Mouse (Mus musculus): ENCODE measurements around the gene Epyc. TPM values are rescaled to one million over a fixed set of nuclear protein-coding genes. Genes with fewer than 3 reads are reported as not detected.
"Not testable (repeated sequence)": the region's sequence is repeated elsewhere in the genome, so short reads cannot be mapped to it uniquely, and the experiment has no call there.

Gene Epyc
- polyA plus RNA-seq, 1 experiment from 2014 or later = 1.9 TPM

DNA sequence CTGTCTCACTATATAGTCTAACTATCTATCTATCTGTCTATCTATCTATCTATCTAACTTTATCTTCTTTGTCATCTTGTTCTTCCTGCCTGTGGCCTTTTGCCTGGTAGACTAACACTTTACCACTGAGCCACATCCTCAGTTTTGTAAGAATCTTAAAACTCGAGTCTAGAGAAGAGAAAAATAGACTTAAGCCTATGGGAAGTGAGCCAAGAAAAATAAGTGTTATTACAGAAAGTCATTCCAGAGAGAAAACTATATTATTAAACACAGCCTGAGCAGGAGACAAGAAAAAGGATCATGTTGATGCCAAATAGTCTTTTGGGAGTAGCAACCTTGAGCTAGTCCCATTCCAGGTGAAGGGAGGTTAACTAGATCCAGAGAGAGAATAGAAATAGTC lies 82.1 kb downstream of the Epyc start:
- H3K4me3 ChIP-seq (ENCODE audit: low read depth, low read length) = no peak overlapping the region
- no peak overlapping the region for H3K9ac ChIP-seq
- DNase-seq (peak; percentile 48), ATAC-seq (ENCODE audit: insufficient read depth) (no peak)
- 17% methylated on average over 1 of the region's 1 CpGs for WGBS
- H3K36me3 ChIP-seq (ENCODE audit: insufficient read depth) = no peaks in the 10 kb centered on the region
- H3K9me3 ChIP-seq (ENCODE audit: low read depth, low read length) = no peaks in the 10 kb centered on the region
- no peak for TF ChIP-seq CTCF (IDR thresholded peaks at IDR 0.05; ENCODE audit: low read depth)
- no peak overlapping the region for H3K27ac ChIP-seq (ENCODE audit: low read depth)
- H3K27me3 ChIP-seq (ENCODE audit: insufficient read depth, low read length) = no peaks in the 10 kb centered on the region
- H3K4me2 ChIP-seq = no peak overlapping the region
- H3K4me1 ChIP-seq (ENCODE audit: insufficient read depth) = no peaks in the 10 kb centered on the region

DNA sequence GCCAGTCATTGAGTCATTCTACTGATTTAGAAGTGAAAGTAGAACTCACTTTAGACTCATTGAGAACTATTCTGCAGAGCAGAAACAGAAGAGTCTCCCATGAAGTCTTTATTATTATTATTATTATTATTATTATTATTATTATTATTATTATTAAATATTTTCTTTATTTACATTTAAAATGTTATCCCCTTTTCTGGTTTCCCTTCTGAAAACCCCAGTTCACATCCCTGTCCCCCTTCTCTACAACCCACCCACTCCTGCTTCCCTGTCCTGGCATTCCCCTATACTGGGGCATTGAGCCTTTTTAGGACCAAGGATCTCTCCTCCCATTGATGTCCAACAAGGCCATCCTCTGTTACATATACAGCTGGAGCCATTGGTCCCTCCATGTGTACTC lies 82.8 kb downstream of the Epyc start, which contains the start of gene C030005K15Rik:
TSS of gene C030005K15Rik (minus strand) at position 101 of the 400 bp plus-strand sequence.
- not testable (repeated sequence) for H3K4me1 ChIP-seq (ENCODE audit: insufficient read depth)

More for the DNA sequence above, 82.8 kb downstream of the Epyc start, which contains the start of gene C030005K15Rik:
- H3K36me3 ChIP-seq (ENCODE audit: insufficient read depth); ATAC-seq (ENCODE audit: insufficient read depth); H3K27me3 ChIP-seq (ENCODE audit: insufficient read depth, low read length); H3K9ac ChIP-seq; H3K9me3 ChIP-seq (ENCODE audit: low read depth, low read length); H3K4me2 ChIP-seq; H3K27ac ChIP-seq (ENCODE audit: low read depth); H3K4me3 ChIP-seq (ENCODE audit: low read depth, low read length); DNase-seq: not testable (repeated sequence)

Other genes with a start within 250 kb of the Epyc start
- gene Dcn, start 164.5 kb upstream of the Epyc start, polyA plus RNA-seq (2014; fragmentation: Nextera tagmentation; extraction: Ambion mirVana) = 117 and 150 TPM in 2 replicates
- 41.8 and 50.1 TPM in 2 replicates for gene Lum, start 78.9 kb upstream of the Epyc start, polyA plus RNA-seq (2014; fragmentation: Nextera tagmentation; extraction: Ambion mirVana)
- 0.11 TPM in 1 of 2 replicates, not detected in the other for gene Kera, start 37.2 kb upstream of the Epyc start, polyA plus RNA-seq (2014; fragmentation: Nextera tagmentation; extraction: Ambion mirVana)
- gene Ccer1, start 49.0 kb downstream of the Epyc start, polyA plus RNA-seq (2014; fragmentation: Nextera tagmentation; extraction: Ambion mirVana) = not detected in 2 replicates
- not detected in 2 replicates for gene C030005K15Rik, start 82.7 kb downstream of the Epyc start, polyA plus RNA-seq (2014; fragmentation: Nextera tagmentation; extraction: Ambion mirVana)

Measured in lung, embryonic 14.5 days (tissue).